Mouse (Mus musculus) neural tube, embryonic 15.5 days (tissue): ENCODE data around the gene Mapk8ip3. TPM values are rescaled to one million over a fixed set of nuclear protein-coding genes. Genes with fewer than 3 reads are reported as not detected.
A peak's percentile ranks its signal among the peaks of the same experiment; 100 is the strongest.

ENCODE experiments used
- ATAC-seq: fragments of 200-750 bp; cut with Nextera tagmentation; 2 replicates; pipeline ENCODE4 v1.8.0; 2017; ENCODE audit warnings: mild to moderate bottlenecking, moderate TSS enrichment, moderate library complexity; ENCODE audit not compliant: low FRiP score
- H3K27ac ChIP-seq: fragments of 300-500 bp; sonication (generic); replicated peaks from 2 replicates; pipeline ENCODE4 v1.5.1; 2015; ENCODE audit warnings: mild to moderate bottlenecking, inconsistent platforms
- H3K27me3 ChIP-seq: fragments of 300-500 bp; sonication (generic); replicated peaks from 2 replicates; pipeline ENCODE4 v1.6.1; 2015; ENCODE audit warnings: inconsistent platforms
- H3K36me3 ChIP-seq: fragments of 300-500 bp; sonication (generic); 2 replicates; pipeline ENCODE4 v1.6.1; 2015; ENCODE audit warnings: inconsistent platforms
- H3K4me1 ChIP-seq: fragments of 300-500 bp; sonication (generic); 2 replicates; pipeline ENCODE4 v1.6.1; 2015; ENCODE audit warnings: inconsistent platforms
- H3K4me2 ChIP-seq: fragments of 300-500 bp; sonication (generic); 2 replicates; pipeline ENCODE4 v1.6.1; 2015; ENCODE audit warnings: inconsistent platforms, mild to moderate bottlenecking, moderate library complexity
- H3K4me3 ChIP-seq: fragments of 300-500 bp; sonication (generic); replicated peaks from 2 replicates; pipeline ENCODE4 v1.5.1; 2015; ENCODE audit warnings: mild to moderate bottlenecking, inconsistent platforms
- H3K9ac ChIP-seq: fragments of 300-500 bp; sonication (generic); replicated peaks from 2 replicates; pipeline ENCODE4 v1.6.1; 2015; ENCODE audit warnings: mild to moderate bottlenecking, inconsistent platforms
- H3K9me3 ChIP-seq: fragments of 300-500 bp; sonication (generic); replicated peaks from 2 replicates; pipeline ENCODE4 v1.6.1; 2016; ENCODE audit warnings: inconsistent platforms
- WGBS: fragments of 180-500 bp; shearing (Covaris S2); methylation state at CpG from one replicate; pipeline ENCODE4 v1.1.7; 2015; ENCODE audit warnings: mixed read lengths; 5-methylcytosine and 5-hydroxymethylcytosine counted together
- polyA plus RNA-seq: library from polyadenylated mRNA; unstranded; fragments of >200 nt; fragmentation: Nextera tagmentation; extraction: Ambion mirVana; gene quantifications from 2 replicates; pipeline ENCODE4 v1.2.1, GENCODE M21; 2015

The Mapk8ip3 gene
- polyA plus RNA-seq, 1 experiment from 2014 or later, result 87.2 TPM

DNA sequence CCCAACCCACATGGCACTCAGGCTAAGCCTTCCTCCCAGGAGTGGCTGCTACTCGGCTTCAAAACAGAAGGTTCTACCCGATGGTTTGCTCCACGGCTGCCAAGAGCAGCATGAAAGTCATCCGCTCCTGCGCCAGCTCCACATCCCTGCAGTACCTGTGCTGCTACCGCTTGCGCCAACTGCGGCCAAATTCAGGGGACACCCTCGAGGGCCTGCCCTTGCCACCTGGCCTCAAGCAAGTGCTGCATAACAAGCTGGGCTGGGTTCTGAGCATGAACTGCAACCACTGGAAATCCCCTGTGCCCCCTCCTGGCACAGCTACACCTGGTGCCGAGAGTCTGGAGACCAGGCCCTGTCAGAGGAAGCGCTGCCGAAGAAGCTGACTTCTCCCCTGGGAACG is 45.5 kb downstream of the Mapk8ip3 start:
- Histone ChIP-seq H3K27ac (no peak overlapping the region), H3K9me3 (no peaks in the 10 kb centered on the region), H3K4me2 (no peak overlapping the region), H3K4me1 (peaks cover 65% of the 10 kb centered on the region), H3K27me3 (no peaks in the 10 kb centered on the region), H3K36me3 (peaks cover 48% of the 10 kb centered on the region), H3K9ac (no peak overlapping the region), H3K4me3 (no peak overlapping the region)
- 85% methylated on average over 13 of the region's 13 CpGs for WGBS
- ATAC-seq, result no peak

- H3K27ac ChIP-seq, result no peak overlapping the region
- no peaks in the 10 kb centered on the region for H3K27me3 ChIP-seq
- ATAC-seq, result no peak
- H3K36me3 ChIP-seq, result peaks cover 48% of the 10 kb centered on the region
- no peak overlapping the region for H3K4me2 ChIP-seq
- no peak overlapping the region for H3K4me3 ChIP-seq
- H3K9ac ChIP-seq, result no peak overlapping the region
- 89% methylated on average over 19 of the region's 19 CpGs for WGBS
- H3K4me1 ChIP-seq, result peaks cover 62% of the 10 kb centered on the region
- no peaks in the 10 kb centered on the region for H3K9me3 ChIP-seq
These were observed 46.4 kb downstream of the Mapk8ip3 start for GRCm38 (mm10) chr17:24890151-24891092.

GRCm38 (mm10) chr17:24888862-24889261 is 47.9 kb downstream of the Mapk8ip3 start:
- H3K4me1 ChIP-seq, result peaks cover 65% of the 10 kb centered on the region
- H3K9ac ChIP-seq, result no peak overlapping the region
- no peak overlapping the region for H3K4me3 ChIP-seq
- H3K36me3 ChIP-seq, result peaks cover 53% of the 10 kb centered on the region
- no peak for ATAC-seq
- no peaks in the 10 kb centered on the region for H3K27me3 ChIP-seq
- WGBS, result 92% methylated on average over 3 of the region's 3 CpGs
- H3K4me2 ChIP-seq, result peak overlapping the region; percentile 95; the same call in 1 of the 2 replicates
- H3K9me3 ChIP-seq, result no peaks in the 10 kb centered on the region
- H3K27ac ChIP-seq, result no peak overlapping the region

GRCm38 (mm10) chr17:24887291-24888080 is 49.3 kb downstream of the Mapk8ip3 start:
- peaks cover 53% of the 10 kb centered on the region for H3K4me1 ChIP-seq
- peak overlapping the region; percentile 85 for H3K9ac ChIP-seq
- H3K27ac ChIP-seq, result peak overlapping the region; percentile 87; the same call in 1 of the 2 replicates
- H3K27me3 ChIP-seq, result no peaks in the 10 kb centered on the region
- no peak for ATAC-seq
- H3K36me3 ChIP-seq, result peaks cover 55% of the 10 kb centered on the region
- 66% methylated on average over 18 of the region's 18 CpGs for WGBS
- peak overlapping the region; percentile 93 for H3K4me3 ChIP-seq
- H3K4me2 ChIP-seq, result peak overlapping the region; percentile 95
- H3K9me3 ChIP-seq, result no peaks in the 10 kb centered on the region

- no peaks in the 10 kb centered on the region for H3K9me3 ChIP-seq
- peak overlapping the region; percentile 95 for H3K4me2 ChIP-seq
- peak overlapping the region; percentile 85 for H3K9ac ChIP-seq
- no peaks in the 10 kb centered on the region for H3K27me3 ChIP-seq
- peaks cover 53% of the 10 kb centered on the region for H3K4me1 ChIP-seq
- peak; percentile 34 for ATAC-seq
- peaks cover 52% of the 10 kb centered on the region for H3K36me3 ChIP-seq
- 1% methylated on average over 18 of the region's 18 CpGs for WGBS
- H3K27ac ChIP-seq, result peak overlapping the region; percentile 87
- peak overlapping the region; percentile 93 for H3K4me3 ChIP-seq
These were observed 49.9 kb downstream of the Mapk8ip3 start for GRCm38 (mm10) chr17:24886932-24887271.

DNA sequence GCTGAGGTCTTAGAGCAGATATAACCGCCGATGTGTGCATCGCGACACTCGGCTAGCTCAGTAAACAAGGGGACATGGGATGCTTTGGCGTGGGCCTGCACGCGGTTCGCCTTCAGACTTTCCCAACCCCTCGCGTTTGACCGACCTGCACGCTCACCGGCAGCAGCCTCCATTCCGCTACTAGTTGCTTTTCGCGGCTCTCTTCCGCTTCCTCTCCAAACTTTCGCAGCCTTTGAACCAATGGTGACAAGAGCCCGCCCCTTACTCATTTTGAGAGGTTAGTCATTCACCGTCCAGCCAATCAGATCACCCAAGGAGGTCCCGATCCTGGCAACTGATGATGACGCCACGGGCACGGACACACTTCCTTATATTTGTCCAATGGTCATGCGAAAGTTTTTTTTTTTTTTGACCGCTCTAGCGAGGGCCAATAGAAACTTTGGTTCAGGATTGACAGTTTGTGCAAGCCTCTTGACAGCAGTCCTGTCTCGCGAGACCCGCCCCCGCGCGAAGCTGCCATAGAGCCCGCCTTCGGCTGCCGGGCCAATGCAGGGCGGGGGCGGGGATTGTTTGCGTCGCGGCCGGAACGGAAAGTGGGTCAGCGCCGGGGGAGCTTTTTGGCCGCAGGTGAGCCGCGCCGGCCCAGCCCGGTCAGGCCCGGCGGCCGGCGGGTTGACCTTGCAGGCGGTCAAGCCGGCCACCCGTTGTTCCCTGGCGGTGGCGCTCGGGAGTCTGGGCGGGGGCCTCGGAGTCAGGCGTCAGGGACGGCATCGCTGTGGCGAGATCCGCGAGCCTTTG is 50.4 kb downstream of the Mapk8ip3 start, which contains the start of the genes Nubp2 and Spsb3:
Gene Nubp2, minus strand, starts transcription at position 216 of the 798 bp plus-strand sequence.
Gene Spsb3, plus strand, starts transcription at position 510 of the 798 bp plus-strand sequence.
- Histone ChIP-seq H3K4me1 (peaks cover 52% of the 10 kb centered on the region), H3K4me2 (peak within 1 kb of the TSS; percentile 96), H3K9me3 (no peaks in the 10 kb centered on the region), H3K27me3 (no peaks in the 10 kb centered on the region), H3K4me3 (peak within 1 kb of the TSS; percentile 93), H3K36me3 (peaks cover 48% of the 10 kb centered on the region), H3K9ac (peak within 1 kb of the TSS; percentile 85), H3K27ac (peak within 1 kb of the TSS; percentile 87)
- ATAC-seq, result peak; percentile 97
- under 1% methylated on average over 69 of the region's 69 CpGs for WGBS

DNA sequence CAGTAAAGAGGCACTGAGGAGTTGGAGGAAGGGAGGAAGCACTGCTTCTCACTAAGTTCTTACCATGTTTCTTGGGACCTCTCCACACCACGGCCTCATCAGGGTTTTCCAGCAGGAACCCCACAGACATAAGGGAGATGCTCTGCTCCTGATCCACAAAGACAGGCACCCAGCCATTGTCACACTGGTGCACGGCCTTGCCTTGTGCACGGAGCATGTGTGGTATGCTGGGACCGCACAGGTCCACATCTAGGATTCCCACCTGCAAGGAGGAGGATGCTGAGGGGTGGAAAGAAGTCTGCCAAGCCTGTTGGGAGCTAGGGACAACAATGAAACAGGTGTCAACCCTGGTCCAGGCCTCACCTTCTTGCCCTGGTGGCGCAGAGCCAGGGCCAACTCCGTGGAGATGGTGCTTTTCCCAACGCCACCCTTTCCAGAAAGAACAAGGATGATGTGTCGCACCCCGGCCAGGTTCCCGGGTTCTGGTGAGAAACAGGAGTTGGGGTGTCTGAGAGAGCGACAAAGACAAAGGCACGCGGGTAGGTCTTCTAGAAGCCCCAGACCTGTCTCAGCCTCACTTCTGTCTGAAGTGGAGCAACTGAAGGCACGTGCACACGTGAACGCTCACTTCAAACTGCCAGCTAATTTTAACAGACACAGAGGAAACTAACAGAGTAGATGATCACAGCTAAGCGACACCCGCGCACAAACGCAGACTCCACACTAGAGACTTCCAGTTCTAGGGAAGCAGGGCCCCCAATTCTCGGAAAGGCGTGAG is 51.2 kb downstream of the Mapk8ip3 start:
- 22% methylated on average over 22 of the region's 22 CpGs for WGBS
- H3K9ac ChIP-seq, result peak overlapping the region; percentile 62
- H3K4me1 ChIP-seq, result peaks cover 49% of the 10 kb centered on the region
- no peak for ATAC-seq
- H3K9me3 ChIP-seq, result no peaks in the 10 kb centered on the region
- H3K27me3 ChIP-seq, result no peaks in the 10 kb centered on the region
- no peak overlapping the region; the same call in 1 of the 2 replicates for H3K27ac ChIP-seq
- peaks cover 40% of the 10 kb centered on the region for H3K36me3 ChIP-seq
- peak overlapping the region; percentile 93 for H3K4me3 ChIP-seq
- H3K4me2 ChIP-seq, result peak overlapping the region; percentile 96

GRCm38 (mm10) chr17:24884391-24884790 is 52.4 kb downstream of the Mapk8ip3 start:
- peaks cover 31% of the 10 kb centered on the region for H3K36me3 ChIP-seq
- H3K9ac ChIP-seq, result no peak overlapping the region
- no peak overlapping the region for H3K4me3 ChIP-seq
- H3K27ac ChIP-seq, result no peak overlapping the region
- ATAC-seq, result no peak
- 90% methylated on average over 6 of the region's 6 CpGs for WGBS
- peaks cover 40% of the 10 kb centered on the region for H3K4me1 ChIP-seq
- no peak overlapping the region for H3K4me2 ChIP-seq
- no peaks in the 10 kb centered on the region for H3K27me3 ChIP-seq
- H3K9me3 ChIP-seq, result no peaks in the 10 kb centered on the region

DNA sequence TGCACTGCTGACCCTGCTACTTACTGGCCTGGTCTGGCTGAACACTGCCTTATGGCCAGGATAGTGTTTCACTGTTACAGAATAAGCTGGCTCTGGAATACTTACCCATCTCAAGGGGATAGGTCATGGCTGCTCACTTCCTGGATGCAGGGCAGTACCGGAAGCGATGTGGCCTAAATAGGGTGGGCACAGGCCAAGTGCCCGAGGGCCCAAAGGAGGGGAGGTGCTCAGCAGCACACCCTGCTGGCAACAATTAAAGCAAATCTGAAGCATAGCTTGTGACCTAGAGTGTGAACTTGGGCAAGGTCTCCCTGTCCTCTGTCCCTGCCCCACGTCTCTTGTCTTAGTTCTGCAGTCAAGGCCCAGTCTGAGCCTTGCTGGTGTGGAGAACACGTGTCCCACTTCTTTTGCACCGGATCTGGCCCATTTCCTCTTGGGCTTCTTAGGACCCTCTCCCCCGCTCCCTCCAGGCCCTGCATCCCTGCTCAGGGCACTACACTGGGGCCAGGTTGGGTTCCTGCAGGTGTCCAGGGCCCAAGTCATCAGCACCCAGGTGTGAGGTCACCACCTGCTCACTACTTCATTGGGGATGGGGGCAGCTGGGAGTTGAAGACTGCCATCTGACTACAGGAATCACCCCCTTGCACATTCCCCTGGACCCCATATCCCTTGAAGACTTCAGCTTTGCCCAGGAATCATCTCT is 54.9 kb downstream of the Mapk8ip3 start:
- Histone ChIP-seq H3K9me3 (no peaks in the 10 kb centered on the region), H3K27me3 (no peaks in the 10 kb centered on the region), H3K27ac (no peak overlapping the region), H3K4me1 (peaks cover 17% of the 10 kb centered on the region), H3K36me3 (peaks cover 22% of the 10 kb centered on the region), H3K9ac (no peak overlapping the region), H3K4me3 (no peak overlapping the region), H3K4me2 (no peak overlapping the region)
- ATAC-seq, result no peak
- 47% methylated on average over 7 of the region's 7 CpGs for WGBS

DNA sequence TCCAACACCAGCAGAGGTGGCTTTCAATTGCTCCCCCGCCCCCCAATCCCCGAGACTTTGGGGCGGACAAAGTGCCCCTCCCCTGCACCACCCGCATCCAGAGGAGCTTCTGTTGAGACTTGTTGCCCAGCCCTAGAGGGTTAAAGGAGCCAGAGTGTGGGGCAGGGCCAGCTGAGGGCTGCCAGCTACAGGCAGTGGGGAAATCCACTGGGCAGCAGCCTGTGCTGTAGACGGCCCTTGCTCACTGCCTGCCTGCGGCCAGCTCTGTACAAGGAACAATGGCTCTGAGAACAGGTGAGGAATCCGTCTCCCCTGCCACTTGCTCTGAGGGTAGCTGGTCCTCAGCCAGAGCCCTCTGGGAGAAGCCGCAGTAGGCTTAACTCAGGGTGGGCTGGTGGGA is 58.2 kb downstream of the Mapk8ip3 start:
- 76% methylated on average over 8 of the region's 8 CpGs for WGBS
- no peaks in the 10 kb centered on the region for H3K4me1 ChIP-seq
- no peak overlapping the region for H3K4me3 ChIP-seq
- H3K36me3 ChIP-seq, result peaks cover 14% of the 10 kb centered on the region
- H3K27me3 ChIP-seq, result no peaks in the 10 kb centered on the region
- no peak for ATAC-seq
- no peak overlapping the region for H3K9ac ChIP-seq
- H3K9me3 ChIP-seq, result no peaks in the 10 kb centered on the region
- H3K4me2 ChIP-seq, result no peak overlapping the region
- no peak overlapping the region for H3K27ac ChIP-seq
